ENCODE assay signal across 9 mouse cellular contexts in the genomic region with DNA sequence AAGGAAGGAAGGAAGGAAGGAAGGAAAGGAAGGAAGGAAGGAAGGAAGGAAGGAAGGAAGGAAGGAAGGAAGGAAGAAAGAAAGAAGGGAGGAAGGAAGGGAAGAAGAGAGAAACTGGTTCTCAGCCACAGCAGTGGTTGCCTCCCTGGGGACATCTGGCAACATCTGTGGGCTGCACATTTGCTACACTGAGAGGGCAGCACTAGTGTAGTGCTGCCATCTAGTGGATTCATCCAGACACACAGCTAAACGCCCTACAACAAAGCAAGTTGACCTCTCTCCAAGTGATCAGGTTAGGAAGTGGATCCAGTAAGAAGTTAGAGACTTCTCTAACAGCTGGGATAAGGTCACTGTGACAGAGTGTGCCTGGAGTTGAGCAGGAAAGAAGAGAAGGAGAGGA. TPM values are rescaled to one million over a fixed set of nuclear protein-coding genes. Genes with fewer than 3 reads are reported as not detected.
DNase-seq lines count a peak whose midpoint lies in the region; ATAC-seq lines count a peak whose summit lies in the region.
"Had no signal": no experiment of that assay in that cellular context is flagged by ENCODE, and none has a peak within 500 bp of the region (broad histone marks: within the 10 kb centered on the region; RNA-seq: fewer than 3 reads in every experiment).

No protein-coding gene starts in this region.

- no peak overlapping the region for H3K4me2 ChIP-seq in midbrain, embryonic 14.5 days (ENCODE audit: low read length)
- H3K4me2 ChIP-seq: midbrain, embryonic 12.5 days had no signal

- 0 out of 2 replicates have a peak, but pooled peaks cover 4% of the 10 kb centered on the region for H3K4me1 ChIP-seq in midbrain, embryonic 14.5 days (ENCODE audit: control insufficient read depth, insufficient read depth, low read length)

- no peaks in the 10 kb centered on the region for H3K27me3 ChIP-seq in midbrain, embryonic 14.5 days (ENCODE audit: control insufficient read depth, insufficient read depth, low read length)

- H3K9ac ChIP-seq in midbrain, embryonic 14.5 days (replicated peaks; ENCODE audit: low read length) = no peak overlapping the region
- H3K9ac ChIP-seq: midbrain, embryonic 12.5 days had no signal

- ATAC-seq in midbrain, embryonic 14.5 days (ENCODE audit: low FRiP score, low TSS enrichment) = peak; percentile 63; the same call in 1 of the 2 replicates

- 0% methylated on average over 1 of the region's 1 CpGs for WGBS in midbrain, embryonic 14.5 days

- no peak overlapping the region for H3K4me3 ChIP-seq in midbrain, embryonic 14.5 days (replicated peaks; ENCODE audit: low read depth, low read length)
- H3K4me3 ChIP-seq: midbrain, embryonic 12.5 days had no signal

- DNase-seq in ovary, postnatal 36 days (ENCODE audit: low spot score) = peak; percentile 21
- no peak for DNase-seq in ovary, postnatal 10 days (ENCODE audit: low spot score)
- DNase-seq in adrenal gland, adult (ENCODE audit: inconsistent age in 2 of 2, low spot score in 1 of 2) = peak; percentile 40 to 75
- peak; percentile 74 for DNase-seq in embryo, embryonic 11.5 days (ENCODE audit: low read depth, low spot score)
- DNase-seq in heart, postnatal 36 days = peak; percentile 48 to 52
- DNase-seq in left cerebral cortex, postnatal 14 days (ENCODE audit: low spot score in 2 of 2) = peak; percentile 63 to 67
- peak; percentile 93 for DNase-seq in midbrain, embryonic 14.5 days
- peak; percentile 49 for DNase-seq in thymus, postnatal 25 days

- intact Hi-C loops in heart, postnatal 36 days (cut with DNase I) = loop anchor here (1.0 to 5.0 kb wide), 2 partner anchors 129 to 287 kb away; partner anchors contain the start of gene Cdh22
- intact Hi-C loops in left cerebral cortex, postnatal 14 days (cut with DNase I) = loop anchor here (5.0 kb wide), 3 partner anchors 74 to 399 kb away; partner anchors contain the start of genes Slc12a5 and Slc35c2

- no peak overlapping the region for H3K27ac ChIP-seq in midbrain, embryonic 14.5 days (replicated peaks; ENCODE audit: low read depth, low read length)
- H3K27ac ChIP-seq: midbrain, embryonic 12.5 days had no signal

- H3K36me3 ChIP-seq in midbrain, embryonic 14.5 days (ENCODE audit: control insufficient read depth, insufficient read depth, low read length) = 0 out of 2 replicates have a peak, but pooled peaks cover 9% of the 10 kb centered on the region

- H3K9me3 ChIP-seq in midbrain, embryonic 14.5 days (ENCODE audit: control insufficient read depth, low read length) = no peaks in the 10 kb centered on the region
- H3K9me3 ChIP-seq: midbrain, embryonic 12.5 days had no signal

RNA-seq across cellular contexts. Expression of gene Zfp663, which starts 7.7 kb away (rescaled TPM):
- not detected for total RNA-seq in heart, postnatal 36 days (2021)
- total RNA-seq in left cerebral cortex, postnatal 14 days (2021) = under 1 TPM in 1 of 2 experiments, not detected in 1; 0.51 TPM
- polyA plus RNA-seq in midbrain, embryonic 14.5 days (2014; fragmentation: Nextera tagmentation; extraction: Ambion mirVana) = 8.4 and 10.8 TPM in 2 replicates

RNA-seq across cellular contexts. Expression of gene Zfp334, which starts 27.2 kb away (rescaled TPM):
- total RNA-seq in heart, postnatal 36 days (2021) = 1 to 10 TPM; 2.1 to 2.2 TPM
- 10 to 100 TPM; 12.1 to 12.4 TPM for total RNA-seq in left cerebral cortex, postnatal 14 days (2021)
- polyA plus RNA-seq in midbrain, embryonic 14.5 days (2014; fragmentation: Nextera tagmentation; extraction: Ambion mirVana) = 11.7 and 15.7 TPM in 2 replicates

RNA-seq across cellular contexts. Expression of gene Elmo2, which starts 34.6 kb away (rescaled TPM):
- total RNA-seq in heart, postnatal 36 days (2021) = 10 to 100 TPM; 16.7 to 19.1 TPM
- total RNA-seq in left cerebral cortex, postnatal 14 days (2021) = 100 to 1,000 TPM; 137 to 156 TPM
- 92.3 and 109 TPM in 2 replicates for polyA plus RNA-seq in midbrain, embryonic 14.5 days (2014; fragmentation: Nextera tagmentation; extraction: Ambion mirVana)

RNA-seq across cellular contexts. Expression of gene Ocstamp, which starts 39.3 kb away (rescaled TPM):
- not detected for total RNA-seq in heart, postnatal 36 days (2021)
- total RNA-seq in left cerebral cortex, postnatal 14 days (2021) = not detected
- polyA plus RNA-seq in midbrain, embryonic 14.5 days (2014; fragmentation: Nextera tagmentation; extraction: Ambion mirVana) = 0.08 TPM in 1 of 2 replicates, not detected in the other

Comparison
In these comparisons a context has a peak if more than half of its experiments do, and no peak if none do; other contexts are left out.
1. RNA of gene Zfp334, which starts 27.2 kb away (total RNA-seq): 12.1 to 12.4 TPM in left cerebral cortex, postnatal 14 days; 2.1 to 2.2 TPM in heart, postnatal 36 days; every median in the first group is over 4 times any median in the second.
2. RNA of gene Elmo2, which starts 34.6 kb away (total RNA-seq): 137 to 156 TPM in left cerebral cortex, postnatal 14 days; 16.7 to 19.1 TPM in heart, postnatal 36 days; every median in the first group is over 4 times any median in the second.